ENCODE assay signal across 8 mouse cellular contexts in genomic region chr8:84707267-84707883, GRCm38 (mm10). TPM values are rescaled to one million over a fixed set of nuclear protein-coding genes. Genes with fewer than 3 reads are reported as not detected.
DNase-seq lines count a peak whose midpoint lies in the region; ATAC-seq and TF ChIP-seq lines count a peak whose summit lies in the region.

No protein-coding gene starts in this region.

- peak overlapping the region; percentile 85 for H3K27ac ChIP-seq in layer of hippocampus, adult 2 months
- no peak overlapping the region for H3K27ac ChIP-seq in embryonic facial prominence, embryonic 12.5 days
- 0 out of 2 replicates have a peak overlapping the region, but pooled peaks have one; percentile 17 for H3K27ac ChIP-seq in hindbrain, embryonic 11.5 days (ENCODE audit: low read depth, low read length)
- H3K27ac ChIP-seq in neural tube, embryonic 13.5 days (replicated peaks) = peak overlapping the region; percentile 95

- DNase-seq in layer of hippocampus, adult 2 months (ENCODE audit: low spot score in 2 of 2) = no peak
- no peak for DNase-seq in layer of hippocampus, adult 11-12 months (ENCODE audit: low spot score)
- peak; percentile 62 for DNase-seq in hindbrain, embryonic 11.5 days (ENCODE audit: low spot score)
- DNase-seq in lung, adult 2 months = peak; percentile 83
- DNase-seq in MN1 (ENCODE audit: low spot score) = no peak
- DNase-seq in ovary, postnatal 10 days (ENCODE audit: low spot score) = no peak

- H3K9me3 ChIP-seq in embryonic facial prominence, embryonic 12.5 days = no peaks in the 10 kb centered on the region
- no peaks in the 10 kb centered on the region for H3K9me3 ChIP-seq in hindbrain, embryonic 11.5 days (ENCODE audit: control insufficient read depth, low read length)
- H3K9me3 ChIP-seq in neural tube, embryonic 13.5 days = no peaks in the 10 kb centered on the region

- H3K36me3 ChIP-seq in embryonic facial prominence, embryonic 12.5 days = peaks cover 7% of the 10 kb centered on the region; the same call in 1 of the 2 replicates
- no peaks in the 10 kb centered on the region for H3K36me3 ChIP-seq in hindbrain, embryonic 11.5 days (ENCODE audit: control insufficient read depth, insufficient read depth, low read length)
- H3K36me3 ChIP-seq in neural tube, embryonic 13.5 days = no peaks in the 10 kb centered on the region

- H3K4me2 ChIP-seq in embryonic facial prominence, embryonic 12.5 days (replicated peaks) = peak overlapping the region; percentile 30
- H3K4me2 ChIP-seq in hindbrain, embryonic 11.5 days (replicated peaks; ENCODE audit: low read depth, low read length) = peak overlapping the region; percentile 26; the same call in 1 of the 2 replicates
- peak overlapping the region; percentile 53 for H3K4me2 ChIP-seq in neural tube, embryonic 13.5 days

- WGBS in embryonic facial prominence, embryonic 12.5 days = 7% methylated on average over 22 of the region's 22 CpGs
- WGBS in hindbrain, embryonic 11.5 days = 1% methylated on average over 21 of the region's 22 CpGs
- 23% methylated on average over 22 of the region's 22 CpGs for WGBS in lung, adult 2 months
- 7% methylated on average over 22 of the region's 22 CpGs for WGBS in neural tube, embryonic 13.5 days

- H3K4me3 ChIP-seq in layer of hippocampus, adult 2 months = peak overlapping the region; percentile 31; the same call in 1 of the 2 replicates
- peak overlapping the region; percentile 21 for H3K4me3 ChIP-seq in embryonic facial prominence, embryonic 12.5 days
- H3K4me3 ChIP-seq in hindbrain, embryonic 11.5 days (ENCODE audit: low read depth, low read length) = peak overlapping the region; percentile 17; the same call in 1 of the 2 replicates
- H3K4me3 ChIP-seq in lung, adult 2 months (replicated peaks; ENCODE audit: extremely low read depth, low read depth, low read length) = peak overlapping the region; percentile 45
- H3K4me3 ChIP-seq in neural tube, embryonic 13.5 days = peak overlapping the region; percentile 27

- peak overlapping the region; percentile 49 for H3K9ac ChIP-seq in embryonic facial prominence, embryonic 12.5 days
- H3K9ac ChIP-seq in hindbrain, embryonic 11.5 days (ENCODE audit: low read depth, low read length) = 0 out of 2 replicates have a peak overlapping the region, but pooled peaks have one; percentile 34
- peak overlapping the region; percentile 60 for H3K9ac ChIP-seq in neural tube, embryonic 13.5 days

- peaks cover 62% of the 10 kb centered on the region for H3K27me3 ChIP-seq in embryonic facial prominence, embryonic 12.5 days
- peaks cover 77% of the 10 kb centered on the region for H3K27me3 ChIP-seq in hindbrain, embryonic 11.5 days (ENCODE audit: control insufficient read depth, insufficient read depth, low read length)
- H3K27me3 ChIP-seq in neural tube, embryonic 13.5 days = peaks cover 59% of the 10 kb centered on the region

- H3K4me1 ChIP-seq in embryonic facial prominence, embryonic 12.5 days = peaks cover 65% of the 10 kb centered on the region
- H3K4me1 ChIP-seq in hindbrain, embryonic 11.5 days (replicated peaks; ENCODE audit: control insufficient read depth, insufficient read depth, low read length) = peaks cover 42% of the 10 kb centered on the region
- H3K4me1 ChIP-seq in lung, adult 2 months (ENCODE audit: control insufficient read depth, insufficient read depth, low read length) = peaks cover 37% of the 10 kb centered on the region
- H3K4me1 ChIP-seq in neural tube, embryonic 13.5 days (replicated peaks) = peaks cover 79% of the 10 kb centered on the region

- ATAC-seq in embryonic facial prominence, embryonic 12.5 days (ENCODE audit: insufficient number of reproducible peaks, insufficient read depth, low FRiP score, low TSS enrichment) = no peak
- ATAC-seq in hindbrain, embryonic 11.5 days (ENCODE audit: low FRiP score) = no peak
- ATAC-seq in neural tube, embryonic 13.5 days (ENCODE audit: low read depth) = no peak

- TF ChIP-seq POLR2A in lung, adult 2 months (IDR thresholded peaks at IDR 0.05; ENCODE audit: borderline replicate concordance, extremely low read depth, low read depth, low read length) = no peak

- no peak for TF ChIP-seq CTCF in layer of hippocampus, adult 2 months (conservative IDR thresholded peaks at IDR 0.05)
- no peak for TF ChIP-seq CTCF in lung, adult 2 months (IDR thresholded peaks at IDR 0.05; ENCODE audit: insufficient read depth, low read length)

RNA-seq across cellular contexts. Expression of gene Lyl1, which starts 6.1 kb away (rescaled TPM):
- 1 to 10 TPM; 2.3 to 2.6 TPM for total RNA-seq in layer of hippocampus, adult 2 months (2021)
- polyA plus RNA-seq in embryonic facial prominence, embryonic 12.5 days (2016; fragmentation: Nextera tagmentation; extraction: Ambion mirVana) = 4.9 and 5.0 TPM in 2 replicates
- polyA plus RNA-seq in hindbrain, embryonic 11.5 days (2014; fragmentation: Nextera tagmentation; extraction: Ambion mirVana) = 5.3 and 5.4 TPM in 2 replicates
- polyA plus RNA-seq in lung, adult 2 months (2012; rRNA removed) = 20.2 and 21.9 TPM in 2 replicates
- polyA plus RNA-seq in neural tube, embryonic 13.5 days (2015; fragmentation: Nextera tagmentation; extraction: Ambion mirVana) = 2.8 and 3.6 TPM in 2 replicates

RNA-seq across cellular contexts. Expression of gene G430095P16Rik, which starts 15.4 kb away (rescaled TPM):
- total RNA-seq in layer of hippocampus, adult 2 months (2021) = under 1 TPM in 1 of 2 experiments, not detected in 1; 0.54 TPM
- polyA plus RNA-seq in embryonic facial prominence, embryonic 12.5 days (2016; fragmentation: Nextera tagmentation; extraction: Ambion mirVana) = 7.1 and 7.4 TPM in 2 replicates
- 2.3 and 2.9 TPM in 2 replicates for polyA plus RNA-seq in hindbrain, embryonic 11.5 days (2014; fragmentation: Nextera tagmentation; extraction: Ambion mirVana)
- 2.0 and 2.8 TPM in 2 replicates for polyA plus RNA-seq in lung, adult 2 months (2012; rRNA removed)
- polyA plus RNA-seq in neural tube, embryonic 13.5 days (2015; fragmentation: Nextera tagmentation; extraction: Ambion mirVana) = 1.4 and 2.2 TPM in 2 replicates

RNA-seq across cellular contexts. Expression of gene Nacc1, which starts 19.7 kb away (rescaled TPM):
- total RNA-seq in layer of hippocampus, adult 2 months (2021) = 10 to 100 TPM; 91.8 to 93.9 TPM
- 19.4 and 20.8 TPM in 2 replicates for polyA plus RNA-seq in embryonic facial prominence, embryonic 12.5 days (2016; fragmentation: Nextera tagmentation; extraction: Ambion mirVana)
- 19.7 and 20.5 TPM in 2 replicates for polyA plus RNA-seq in hindbrain, embryonic 11.5 days (2014; fragmentation: Nextera tagmentation; extraction: Ambion mirVana)
- polyA plus RNA-seq in lung, adult 2 months (2012; rRNA removed) = 72.5 and 81.8 TPM in 2 replicates
- 14.1 and 15.1 TPM in 2 replicates for polyA plus RNA-seq in neural tube, embryonic 13.5 days (2015; fragmentation: Nextera tagmentation; extraction: Ambion mirVana)

RNA-seq across cellular contexts. Expression of gene Trmt1, which starts 21.3 kb away (rescaled TPM):
- 100 to 1,000 TPM; 109 to 113 TPM for total RNA-seq in layer of hippocampus, adult 2 months (2021)
- polyA plus RNA-seq in embryonic facial prominence, embryonic 12.5 days (2016; fragmentation: Nextera tagmentation; extraction: Ambion mirVana) = 71.2 and 73.6 TPM in 2 replicates
- polyA plus RNA-seq in hindbrain, embryonic 11.5 days (2014; fragmentation: Nextera tagmentation; extraction: Ambion mirVana) = 47.9 and 51.1 TPM in 2 replicates
- polyA plus RNA-seq in lung, adult 2 months (2012; rRNA removed) = 87.5 and 99.1 TPM in 2 replicates
- 53.6 and 55.5 TPM in 2 replicates for polyA plus RNA-seq in neural tube, embryonic 13.5 days (2015; fragmentation: Nextera tagmentation; extraction: Ambion mirVana)

RNA-seq across cellular contexts. Expression of gene Ier2, which starts 44.7 kb away (rescaled TPM):
- total RNA-seq in layer of hippocampus, adult 2 months (2021) = 1 to 10 TPM; 5.1 to 7.2 TPM
- polyA plus RNA-seq in embryonic facial prominence, embryonic 12.5 days (2016; fragmentation: Nextera tagmentation; extraction: Ambion mirVana) = 94.5 and 97.0 TPM in 2 replicates
- polyA plus RNA-seq in hindbrain, embryonic 11.5 days (2014; fragmentation: Nextera tagmentation; extraction: Ambion mirVana) = 60.5 and 61.5 TPM in 2 replicates
- polyA plus RNA-seq in lung, adult 2 months (2012; rRNA removed) = 34.6 and 47.1 TPM in 2 replicates
- polyA plus RNA-seq in neural tube, embryonic 13.5 days (2015; fragmentation: Nextera tagmentation; extraction: Ambion mirVana) = 32.5 and 37.7 TPM in 2 replicates

Comparison
In these comparisons a context has a peak if more than half of its experiments do, and no peak if none do; other contexts are left out.
1. DNase-seq: peak in hindbrain, embryonic 11.5 days (single experiment) and lung, adult 2 months (single experiment); none in layer of hippocampus, adult 2 months (0 of 2), layer of hippocampus, adult 11-12 months (single experiment), MN1 (single experiment) and ovary, postnatal 10 days (single experiment).
2. Peak in every context shown above with its lines, with median percentiles within 50 percentile points of each other: H3K4me3 ChIP-seq, H3K4me2 ChIP-seq and H3K9ac ChIP-seq.